Mouse (Mus musculus) naive thymus-derived CD4-positive, alpha-beta T cell, adult 5 months (primary cell): ENCODE results near the gene Zbtb7a. TPM values are rescaled to one million over a fixed set of nuclear protein-coding genes. Genes with fewer than 3 reads are reported as not detected.

Experiments used
- polyA plus RNA-seq: library from polyadenylated mRNA; unstranded; fragments of 100-300 nt; shearing (Covaris generic); gene quantifications from one replicate; pipeline ENCODE4 v1.2.1, GENCODE M21; 2017

Zbtb7a gene
- 68.2 TPM for polyA plus RNA-seq

GRCm38 (mm10) chr10:81134966-81135681 is at the start of gene Zbtb7a:
Zbtb7a (plus strand) TSS chr10:81135220.

GRCm38 (mm10) chr10:81105565-81106112 is 29.4 kb upstream of the Zbtb7a start, which contains the start of gene Map2k2:
Map2k2 (plus strand) TSS chr10:81105915.

DNA sequence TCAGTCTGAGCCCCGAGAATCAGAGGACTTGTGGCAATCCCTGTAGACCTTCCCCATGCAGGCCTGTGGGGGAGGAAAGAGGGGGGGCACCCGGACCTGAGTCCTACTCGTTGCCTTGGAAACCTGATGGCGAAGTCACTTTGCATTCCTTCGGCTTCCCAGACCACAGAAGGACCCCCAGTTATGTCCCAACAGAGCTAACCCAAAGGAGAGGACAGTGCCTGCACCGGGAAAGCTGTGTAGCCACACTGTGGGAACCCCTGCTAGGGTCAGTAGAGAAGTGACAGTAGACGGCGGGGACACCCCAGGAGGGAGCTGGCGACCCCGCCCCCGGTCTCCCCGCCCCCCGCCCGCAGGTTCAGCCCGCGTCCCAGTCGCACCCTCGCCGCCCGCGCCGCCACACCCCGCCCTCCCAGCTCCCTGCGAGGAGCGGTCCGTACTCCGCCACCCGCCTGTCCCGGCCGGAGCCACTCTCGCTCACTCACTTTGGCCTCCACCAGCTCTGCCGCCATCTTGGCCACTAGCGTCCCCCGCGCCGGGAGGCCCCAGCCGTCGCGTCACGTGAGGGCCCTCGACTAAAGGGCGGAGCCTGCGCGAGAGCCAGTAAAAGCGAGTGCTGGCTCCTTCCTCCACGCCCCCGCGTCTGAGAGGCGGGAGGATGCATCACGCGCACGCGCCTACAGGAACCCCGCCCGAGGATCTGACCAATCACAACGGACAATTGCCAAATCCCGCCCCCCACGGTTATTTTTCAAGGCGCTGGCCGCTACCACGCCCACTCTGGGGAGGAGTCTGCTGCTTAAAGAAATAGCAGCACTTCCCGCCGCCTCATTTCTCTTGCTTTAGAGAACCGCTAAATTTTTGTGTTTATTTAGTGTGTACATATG is 32.4 kb downstream of the Zbtb7a start, which contains the start of gene Pias4:
Pias4 (minus strand) TSS at position 724 of the 887 bp plus-strand sequence.

GRCm38 (mm10) chr10:81176466-81177271 is 41.6 kb downstream of the Zbtb7a start, which contains the start of gene Eef2:
Eef2 (plus strand) TSS chr10:81176631.

GRCm38 (mm10) chr10:81182336-81183333 is 47.6 kb downstream of the Zbtb7a start, which contains the start of gene Dapk3:
Dapk3 (plus strand) TSS chr10:81183005.

GRCm38 (mm10) chr10:81183805-81184204 is 48.8 kb downstream of the Zbtb7a start, which contains the start of gene 4930442H23Rik:
4930442H23Rik (minus strand) TSS chr10:81183849.

GRCm38 (mm10) chr10:81201807-81202758 is 67.1 kb downstream of the Zbtb7a start, which contains the start of gene Nmrk2:
Nmrk2 (minus strand) TSS chr10:81202051.

Other genes starting within 250 kb of the Zbtb7a start
- gene Timm13, start 234.3 kb upstream of the Zbtb7a start, polyA plus RNA-seq, result 150 TPM
- gene Lmnb2, start 217.0 kb upstream of the Zbtb7a start, polyA plus RNA-seq, result 14.8 TPM
- gene Gadd45b, start 205.1 kb upstream of the Zbtb7a start, polyA plus RNA-seq, result 43.3 TPM
- gene Gng7, start 120.3 kb upstream of the Zbtb7a start, polyA plus RNA-seq, result not detected
- not detected for gene Diras1, start 109.6 kb upstream of the Zbtb7a start, polyA plus RNA-seq
- 14.7 TPM for gene Slc39a3, start 97.8 kb upstream of the Zbtb7a start, polyA plus RNA-seq
- gene Sgta, start 75.0 kb upstream of the Zbtb7a start, polyA plus RNA-seq, result 68.7 TPM
- 6.5 TPM for gene Thop1, start 65.2 kb upstream of the Zbtb7a start, polyA plus RNA-seq
- gene Creb3l3, start 36.3 kb upstream of the Zbtb7a start, polyA plus RNA-seq, result not detected
- 160 TPM for gene Map2k2, start 29.3 kb upstream of the Zbtb7a start, polyA plus RNA-seq
- 41.3 TPM for gene Pias4, start 32.7 kb downstream of the Zbtb7a start, polyA plus RNA-seq
- 1,105 TPM for gene Eef2, start 41.4 kb downstream of the Zbtb7a start, polyA plus RNA-seq
- gene Dapk3, start 47.8 kb downstream of the Zbtb7a start, polyA plus RNA-seq, result 83.9 TPM
- gene 4930442H23Rik, start 48.6 kb downstream of the Zbtb7a start, polyA plus RNA-seq, result 0.39 TPM
- not detected for gene Nmrk2, start 66.8 kb downstream of the Zbtb7a start, polyA plus RNA-seq
- 0.21 TPM for gene Atcay, start 95.6 kb downstream of the Zbtb7a start, polyA plus RNA-seq
- gene Zfr2, start 97.9 kb downstream of the Zbtb7a start, polyA plus RNA-seq, result 4.1 TPM
- 35.8 TPM for gene Matk, start 117.7 kb downstream of the Zbtb7a start, polyA plus RNA-seq
- gene Mrpl54, start 131.7 kb downstream of the Zbtb7a start, polyA plus RNA-seq, result 119 TPM
- 42.8 TPM for gene Apba3, start 131.7 kb downstream of the Zbtb7a start, polyA plus RNA-seq
- 11.2 TPM for gene Tjp3, start 156.4 kb downstream of the Zbtb7a start, polyA plus RNA-seq
- gene Pip5k1c, start 157.7 kb downstream of the Zbtb7a start, polyA plus RNA-seq, result 105 TPM
- gene Cactin, start 185.9 kb downstream of the Zbtb7a start, polyA plus RNA-seq, result 70.7 TPM
- 43.5 TPM for gene Tbxa2r, start 193.5 kb downstream of the Zbtb7a start, polyA plus RNA-seq
- gene Gipc3, start 208.0 kb downstream of the Zbtb7a start, polyA plus RNA-seq, result not detected
- 26.7 TPM for gene Hmg20b, start 215.3 kb downstream of the Zbtb7a start, polyA plus RNA-seq
- gene Mfsd12, start 222.3 kb downstream of the Zbtb7a start, polyA plus RNA-seq, result 4.4 TPM
- gene 4930404N11Rik, start 230.6 kb downstream of the Zbtb7a start, polyA plus RNA-seq, result 0.62 TPM
- 40.3 TPM for gene Fzr1, start 243.3 kb downstream of the Zbtb7a start, polyA plus RNA-seq
- 50.0 TPM for gene Dohh, start 249.2 kb downstream of the Zbtb7a start, polyA plus RNA-seq
- 2.8 TPM for gene Gm48551, start 249.2 kb downstream of the Zbtb7a start, polyA plus RNA-seq